ENCODE assay signal across 9 mouse cellular contexts in genomic region chr4:10923180-10923579, GRCm38 (mm10). TPM values are rescaled to one million over a fixed set of nuclear protein-coding genes. Genes with fewer than 3 reads are reported as not detected.
DNase-seq lines count a peak whose midpoint lies in the region; ATAC-seq lines count a peak whose summit lies in the region.
"Had no signal": no experiment of that assay in that cellular context is flagged by ENCODE, and none has a peak within 500 bp of the region (broad histone marks: within the 10 kb centered on the region; RNA-seq: fewer than 3 reads in every experiment).

No protein-coding gene starts in this region.

- no peak overlapping the region for H3K4me2 ChIP-seq in heart, embryonic 14.5 days (ENCODE audit: low read length)
- H3K4me2 ChIP-seq: limb, embryonic 15.5 days had no signal

- no peak for ATAC-seq in cerebellum, adult (ENCODE audit: insufficient number of reproducible peaks, low FRiP score, low TSS enrichment)
- ATAC-seq in heart, embryonic 14.5 days (ENCODE audit: insufficient number of reproducible peaks, insufficient read depth, low FRiP score, low read depth), result no peak; the same call in 1 of the 2 replicates

- H3K9ac ChIP-seq in heart, embryonic 14.5 days (ENCODE audit: low read length), result no peak overlapping the region
- H3K9ac ChIP-seq: limb, embryonic 15.5 days had no signal

- peak; percentile 6 for DNase-seq in cerebellum, adult 9-11 months
- peak; percentile 31 for DNase-seq in urinary bladder, postnatal 25 days (ENCODE audit: low spot score)
- no peak for DNase-seq in urinary bladder, postnatal 10 days (ENCODE audit: low spot score)
- DNase-seq in layer of hippocampus, adult 8-10 months (ENCODE audit: low spot score in 2 of 2), result peak; percentile 46 to 69
- DNase-seq in embryo, embryonic 10.5 days (ENCODE audit: low spot score), result no peak

- H3K27ac ChIP-seq in heart, embryonic 14.5 days (replicated peaks in 1 of 2; ENCODE audit: control insufficient read depth in 1 of 2, insufficient read depth in 1 of 2, low read depth in 2 of 2, low read length in 2 of 2), result peak overlapping the region; percentile 20 to 32; a peak in 1 of 4 replicates
- H3K27ac ChIP-seq in macrophage, result peak overlapping the region; percentile 83
- H3K27ac ChIP-seq: limb, embryonic 15.5 days had no signal

- WGBS in heart, embryonic 14.5 days, result 40% methylated on average over 6 of the region's 6 CpGs
- 2% methylated on average over 6 of the region's 6 CpGs for WGBS in macrophage (ENCODE audit: missing documents)

- no peaks in the 10 kb centered on the region for H3K36me3 ChIP-seq in heart, embryonic 14.5 days (ENCODE audit: control insufficient read depth, insufficient read depth, low read length)
- H3K36me3 ChIP-seq in macrophage (ENCODE audit: inconsistent target), result no peaks in the 10 kb centered on the region
- H3K36me3 ChIP-seq: limb, embryonic 15.5 days had no signal

- H3K9me3 ChIP-seq in heart, embryonic 14.5 days (ENCODE audit: control insufficient read depth, low read length), result no peaks in the 10 kb centered on the region
- H3K9me3 ChIP-seq: limb, embryonic 15.5 days had no signal

- no peaks in the 10 kb centered on the region for H3K79me2 ChIP-seq in macrophage (ENCODE audit: inconsistent target)

- H3K4me3 ChIP-seq in heart, embryonic 14.5 days (ENCODE audit: control insufficient read depth in 1 of 2, insufficient read depth in 1 of 2, low read depth in 1 of 2, low read length in 2 of 2), result no peak overlapping the region
- no peak overlapping the region for H3K4me3 ChIP-seq in macrophage (ENCODE audit: inconsistent target)
- H3K4me3 ChIP-seq: limb, embryonic 15.5 days had no signal

- H3K27me3 ChIP-seq in heart, embryonic 14.5 days (ENCODE audit: control insufficient read depth, insufficient read depth, low read length), result no peaks in the 10 kb centered on the region
- H3K27me3 ChIP-seq: limb, embryonic 15.5 days had no signal

- H3K4me1 ChIP-seq in heart, embryonic 14.5 days (ENCODE audit: control insufficient read depth in 2 of 2, insufficient read depth in 2 of 2, low read length in 2 of 2), result peaks cover 17 to 24% of the 10 kb centered on the region in 2 experiments

RNA-seq across cellular contexts. Expression of gene 2610301B20Rik, which starts 48.9 kb away (rescaled TPM):
- polyA plus RNA-seq in heart, embryonic 14.5 days (2014; fragmentation: Nextera tagmentation; extraction: Ambion mirVana), result 24.6 and 24.7 TPM in 2 replicates
- 10 to 100 TPM; 33.5 to 43.6 (median 36.3) TPM for total RNA-seq in layer of hippocampus, adult 8-10 months (2022)
- 10 to 100 TPM in 6 of 26 experiments, 1 to 10 TPM in 19, under 1 TPM in 1; 0.80 to 16.2 (median 5.4) TPM for total RNA-seq in macrophage (2018; cell fraction: chromatin; rRNA removed)
- total RNA-seq in macrophage (2018; cell fraction: cytosol; rRNA removed), result 10 to 100 TPM in 13 of 26 experiments, 1 to 10 TPM in 13; 3.3 to 12.1 (median 10.1) TPM
- 10 to 100 TPM in 10 of 26 experiments, 1 to 10 TPM in 15, under 1 TPM in 1; 0.52 to 22.8 (median 7.9) TPM for total RNA-seq in macrophage (2018; cell fraction: nucleus; rRNA removed)
- polyA plus RNA-seq in macrophage (2018), result 8.9 to 12.9 TPM (median 11.7 TPM) in 3 replicates

Comparison
In these comparisons a context has a peak if more than half of its experiments do, and no peak if none do; other contexts are left out.
1. DNase-seq: peak in cerebellum, adult 9-11 months (single experiment), urinary bladder, postnatal 25 days (single experiment) and layer of hippocampus, adult 8-10 months (2 of 2); none in urinary bladder, postnatal 10 days (single experiment) and embryo, embryonic 10.5 days (single experiment).